Mouse (Mus musculus) frontal cortex, postnatal 25 days (tissue): ENCODE data around the gene Rpsa.
"Not testable (repeated sequence)": the region's sequence is repeated elsewhere in the genome, so short reads cannot be mapped to it uniquely, and the experiment has no call there.

ENCODE experiments used
- DNase-seq, 2 experiments: peaks; one replicate each; pipeline ENCODE4 v3.0.0; 2022; ENCODE audit warnings: low spot score in 2 of 2

Rpsa gene

GRCm38 (mm10) chr9:120127538-120128251 lies at the start of gene Rpsa:
TSS of gene Rpsa (plus strand) at chr9:120127689.
- peak; percentile 92 to 93 for DNase-seq

- no peak for DNase-seq
These were observed 49.2 kb upstream of the Rpsa start for GRCm38 (mm10) chr9:120078241-120078640.

- no peak for DNase-seq
These were observed 47.6 kb upstream of the Rpsa start for GRCm38 (mm10) chr9:120079901-120080300.

- DNase-seq = no peak
These were observed 46.9 kb upstream of the Rpsa start for GRCm38 (mm10) chr9:120080546-120081108.

- no peak for DNase-seq
These were observed 46.2 kb upstream of the Rpsa start for GRCm38 (mm10) chr9:120081247-120081646.

GRCm38 (mm10) chr9:120081967-120082366 lies 45.5 kb upstream of the Rpsa start:
- DNase-seq = no peak

GRCm38 (mm10) chr9:120082691-120083090 lies 44.8 kb upstream of the Rpsa start:
- DNase-seq = no peak

- DNase-seq = no peak
These were observed 44.2 kb upstream of the Rpsa start for GRCm38 (mm10) chr9:120083158-120083894.

GRCm38 (mm10) chr9:120084406-120084805 lies 43.1 kb upstream of the Rpsa start:
- DNase-seq = no peak

- no peak for DNase-seq
These were observed 38.4 kb upstream of the Rpsa start for GRCm38 (mm10) chr9:120089125-120089524.

GRCm38 (mm10) chr9:120091086-120091485 lies 36.4 kb upstream of the Rpsa start:
- DNase-seq = no peak

- DNase-seq = no peak
These were observed 35.7 kb upstream of the Rpsa start, which contains the start of gene Ccr8 for GRCm38 (mm10) chr9:120091696-120092238. TSS of gene Ccr8 (plus strand) at chr9:120092114.

- no peak for DNase-seq
These were observed 33.8 kb upstream of the Rpsa start for GRCm38 (mm10) chr9:120093701-120094100.

GRCm38 (mm10) chr9:120095886-120096285 lies 31.6 kb upstream of the Rpsa start:
- no peak for DNase-seq

GRCm38 (mm10) chr9:120098682-120099081 lies 28.8 kb upstream of the Rpsa start:
- peak; percentile 48 to 67 for DNase-seq

GRCm38 (mm10) chr9:120099304-120099703 lies 28.2 kb upstream of the Rpsa start:
- DNase-seq = no peak

GRCm38 (mm10) chr9:120101165-120101564 lies 26.3 kb upstream of the Rpsa start:
- no peak for DNase-seq

- not testable (repeated sequence) for DNase-seq
These were observed 18.5 kb upstream of the Rpsa start for GRCm38 (mm10) chr9:120108953-120109352.

- peak; percentile 89 to 93 for DNase-seq
These were observed 17.1 kb upstream of the Rpsa start, which contains the start of gene Slc25a38 for GRCm38 (mm10) chr9:120110211-120111018. TSS of gene Slc25a38 (plus strand) at chr9:120110374.

- no peak for DNase-seq
These were observed 16.1 kb upstream of the Rpsa start for GRCm38 (mm10) chr9:120111156-120111945.

- DNase-seq = no peak
These were observed 15.0 kb upstream of the Rpsa start for GRCm38 (mm10) chr9:120112472-120112871.
